Mouse (Mus musculus): ENCODE data around the gene Clrn1. TPM values are rescaled to one million over a fixed set of nuclear protein-coding genes. Genes with fewer than 3 reads are reported as not detected.

Gene Clrn1
- polyA plus RNA-seq (2016; fragmentation: Nextera tagmentation; extraction: Ambion mirVana) = 0.08 and 0.11 TPM in 2 replicates

DNA sequence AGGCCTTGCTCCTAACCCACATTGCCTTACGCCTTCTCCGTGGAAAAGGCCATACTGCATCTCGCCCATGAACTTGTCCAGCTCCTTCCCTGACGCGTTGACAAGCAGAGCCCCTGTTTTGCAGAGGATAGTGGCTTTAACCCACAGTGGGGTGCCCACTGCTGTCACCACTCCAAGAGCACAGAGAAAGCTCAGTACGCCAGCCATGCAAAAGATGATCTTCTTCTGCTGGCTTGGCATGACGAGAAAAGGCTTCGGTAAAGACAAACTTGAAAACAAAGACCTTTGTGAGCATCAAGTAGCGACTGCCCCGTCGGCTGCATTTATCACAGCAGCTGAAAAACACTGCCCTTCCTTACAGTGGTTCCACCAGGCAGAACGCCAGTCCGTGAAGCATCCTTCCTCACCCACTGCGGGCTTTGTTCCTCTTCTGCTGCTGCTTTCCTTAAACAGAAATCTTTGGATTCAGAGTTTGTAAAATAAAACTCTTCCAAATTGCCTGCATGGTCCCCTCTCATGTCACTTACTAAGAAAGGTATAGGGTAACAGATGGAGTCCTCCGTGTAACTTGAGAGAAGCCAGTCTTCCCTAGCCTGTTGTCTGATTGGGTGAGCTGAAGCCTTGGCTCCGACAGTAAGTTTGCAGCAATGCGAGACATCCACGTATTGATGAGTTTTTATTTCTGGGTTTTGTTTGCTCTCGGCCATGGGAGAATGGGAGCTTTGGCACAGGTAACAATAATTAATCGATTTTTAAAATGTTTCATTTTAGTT lies at the start of gene Clrn1:
Gene Clrn1 (minus strand): TSS at position 540 of the 773 bp plus-strand sequence.
- WGBS = 69% methylated on average over 20 of the region's 20 CpGs

DNA sequence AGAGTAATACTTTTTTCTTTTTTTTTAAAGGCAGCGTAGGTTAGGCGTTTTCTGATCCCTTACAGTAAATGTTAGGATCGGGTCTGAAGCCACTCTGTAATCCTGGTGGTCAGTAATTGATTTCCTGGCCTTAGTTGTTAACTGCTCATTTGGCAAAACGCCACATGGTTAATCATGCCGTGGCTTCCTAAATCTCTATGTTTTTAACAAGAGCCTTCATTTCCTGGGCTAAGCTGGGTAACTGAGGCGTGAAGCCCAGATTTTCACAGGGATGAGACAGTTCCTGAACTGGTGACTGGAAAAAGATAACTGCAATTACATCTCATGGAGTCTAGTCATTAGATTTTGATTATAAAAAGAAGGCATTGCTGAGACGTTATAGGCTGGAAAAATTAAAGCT lies 38.9 kb upstream of the Clrn1 start:
- Histone ChIP-seq H3K4me1 (no peaks in the 10 kb centered on the region), H3K27ac (no peak overlapping the region), H3K27me3 (ENCODE audit: insufficient read depth, poor library complexity, severe bottlenecking) (no peaks in the 10 kb centered on the region), H3K4me3 (no peak overlapping the region), H3K9me3 (no peaks in the 10 kb centered on the region), H3K36me3 (no peaks in the 10 kb centered on the region)
- 73% methylated on average over 7 of the region's 7 CpGs for WGBS
- no peak for DNase-seq (ENCODE audit: low spot score)

More for the DNA sequence above, at the start of gene Clrn1:
- Histone ChIP-seq H3K36me3 (no peaks in the 10 kb centered on the region), H3K27me3 (ENCODE audit: insufficient read depth, poor library complexity, severe bottlenecking) (no peaks in the 10 kb centered on the region), H3K9me3 (no peaks in the 10 kb centered on the region), H3K27ac (no peak within 1 kb of the TSS), H3K4me3 (no peak within 1 kb of the TSS), H3K4me1 (peaks cover 13% of the 10 kb centered on the region; the same call in 1 of the 2 replicates)
- DNase-seq (ENCODE audit: low spot score) = no peak

GRCm38 (mm10) chr3:58923140-58923539 lies 38.0 kb upstream of the Clrn1 start:
- H3K36me3 ChIP-seq = no peaks in the 10 kb centered on the region
- WGBS = 64% methylated on average over 9 of the region's 11 CpGs
- H3K4me3 ChIP-seq = no peak overlapping the region

DNA sequence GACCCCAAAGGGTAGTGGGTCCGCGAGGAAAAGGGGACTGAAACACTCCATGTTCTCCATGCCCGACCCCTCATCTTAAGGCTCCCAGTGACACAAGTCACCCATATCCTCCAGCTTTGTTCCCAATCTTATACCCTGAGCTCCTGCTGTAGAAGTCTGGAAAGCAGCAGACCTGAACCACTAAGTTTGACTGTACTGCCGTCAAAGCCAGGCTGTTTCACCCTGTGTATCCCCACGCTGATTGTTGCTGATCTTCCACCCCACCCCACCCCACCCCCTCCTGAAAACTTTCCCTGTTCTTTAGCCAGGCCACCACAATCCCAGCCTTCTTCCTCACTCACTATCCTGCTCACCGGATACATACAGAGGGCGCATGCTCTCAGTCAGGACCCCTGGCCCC lies 37.5 kb upstream of the Clrn1 start:
- DNase-seq (ENCODE audit: low spot score) = no peak
- no peak overlapping the region for H3K4me3 ChIP-seq
- 78% methylated on average over 7 of the region's 7 CpGs for WGBS

More at GRCm38 (mm10) chr3:58923140-58923539, 38.0 kb upstream of the Clrn1 start:
- no peaks in the 10 kb centered on the region for H3K27me3 ChIP-seq (ENCODE audit: insufficient read depth, poor library complexity, severe bottlenecking)
- no peaks in the 10 kb centered on the region for H3K9me3 ChIP-seq
- H3K4me1 ChIP-seq = no peaks in the 10 kb centered on the region
- no peak overlapping the region for H3K27ac ChIP-seq
- no peak for DNase-seq (ENCODE audit: low spot score)

GRCm38 (mm10) chr3:58921316-58921715 lies 36.2 kb upstream of the Clrn1 start:
- no peaks in the 10 kb centered on the region for H3K4me1 ChIP-seq
- H3K27ac ChIP-seq = no peak overlapping the region
- H3K9me3 ChIP-seq = no peaks in the 10 kb centered on the region
- H3K36me3 ChIP-seq = no peaks in the 10 kb centered on the region
- DNase-seq (ENCODE audit: low spot score) = no peak
- H3K27me3 ChIP-seq (ENCODE audit: insufficient read depth, poor library complexity, severe bottlenecking) = no peaks in the 10 kb centered on the region
- H3K4me3 ChIP-seq = no peak overlapping the region
- 70% methylated on average over 5 of the region's 5 CpGs for WGBS

More for the DNA sequence above, 37.5 kb upstream of the Clrn1 start:
- Histone ChIP-seq H3K9me3 (no peaks in the 10 kb centered on the region), H3K27me3 (ENCODE audit: insufficient read depth, poor library complexity, severe bottlenecking) (no peaks in the 10 kb centered on the region), H3K36me3 (no peaks in the 10 kb centered on the region), H3K27ac (no peak overlapping the region), H3K4me1 (no peaks in the 10 kb centered on the region)

DNA sequence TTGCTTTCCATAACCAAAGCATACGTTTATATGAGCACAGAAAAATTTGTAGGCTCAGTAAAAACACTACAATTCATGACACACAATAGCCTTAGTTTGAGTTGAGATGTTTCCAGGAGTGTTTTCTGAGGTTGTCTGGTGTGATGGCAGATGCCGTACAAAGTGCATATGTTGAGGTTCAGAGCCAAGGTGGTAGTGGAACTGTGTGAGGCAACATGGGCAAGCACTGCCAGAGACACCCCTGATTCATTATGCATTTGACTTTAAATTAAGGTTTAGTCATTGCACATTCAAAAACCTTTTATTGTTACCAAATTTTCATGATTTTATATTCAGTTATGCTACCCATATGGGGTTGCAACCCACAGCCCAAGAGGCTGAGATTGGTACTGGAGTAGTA lies 19.5 kb upstream of the Clrn1 start:
- 89% methylated on average over 2 of the region's 2 CpGs for WGBS
- Histone ChIP-seq H3K4me3 (no peak overlapping the region), H3K27ac (no peak overlapping the region), H3K9me3 (no peaks in the 10 kb centered on the region), H3K27me3 (ENCODE audit: insufficient read depth, poor library complexity, severe bottlenecking) (no peaks in the 10 kb centered on the region), H3K4me1 (no peaks in the 10 kb centered on the region), H3K36me3 (no peaks in the 10 kb centered on the region)
- DNase-seq (ENCODE audit: low spot score) = no peak

DNA sequence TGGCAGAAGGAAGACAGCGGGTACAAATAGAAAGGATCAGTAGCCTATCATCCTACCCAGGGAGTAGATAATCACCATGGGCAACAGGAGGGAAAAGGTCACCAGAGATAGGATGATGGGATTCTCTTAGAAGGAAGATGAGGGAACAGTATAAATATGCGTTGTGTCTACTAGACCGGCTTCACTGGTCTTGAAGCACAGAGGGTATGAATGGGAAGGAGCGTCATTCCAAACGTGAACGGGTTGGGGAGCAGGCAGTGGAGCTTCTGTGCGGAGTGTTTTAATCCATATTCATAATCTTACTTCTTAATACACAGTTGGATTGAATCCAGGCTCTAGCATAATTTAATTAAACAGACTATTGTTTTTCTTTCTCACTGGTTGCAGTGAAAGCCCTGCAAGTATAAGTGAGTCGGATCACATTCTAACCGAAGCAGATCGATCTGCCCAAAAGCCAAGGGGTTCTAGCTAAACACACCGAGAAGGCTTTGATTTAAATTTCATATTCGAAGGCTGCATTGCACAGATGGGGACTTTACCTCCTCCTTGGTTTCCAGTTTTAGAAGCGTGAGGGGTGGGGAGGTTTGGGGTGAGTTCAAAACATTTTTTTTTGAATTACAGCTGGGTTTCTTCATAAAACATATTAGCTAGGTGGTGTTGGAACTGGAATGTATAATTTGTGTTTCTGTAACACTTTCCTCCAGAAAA lies 17.1 kb upstream of the Clrn1 start:
- Histone ChIP-seq H3K4me3 (no peak overlapping the region), H3K36me3 (no peaks in the 10 kb centered on the region), H3K9me3 (no peaks in the 10 kb centered on the region), H3K27me3 (ENCODE audit: insufficient read depth, poor library complexity, severe bottlenecking) (no peaks in the 10 kb centered on the region), H3K27ac (no peak overlapping the region), H3K4me1 (no peaks in the 10 kb centered on the region)
- 82% methylated on average over 13 of the region's 13 CpGs for WGBS
- no peak for DNase-seq (ENCODE audit: low spot score)

DNA sequence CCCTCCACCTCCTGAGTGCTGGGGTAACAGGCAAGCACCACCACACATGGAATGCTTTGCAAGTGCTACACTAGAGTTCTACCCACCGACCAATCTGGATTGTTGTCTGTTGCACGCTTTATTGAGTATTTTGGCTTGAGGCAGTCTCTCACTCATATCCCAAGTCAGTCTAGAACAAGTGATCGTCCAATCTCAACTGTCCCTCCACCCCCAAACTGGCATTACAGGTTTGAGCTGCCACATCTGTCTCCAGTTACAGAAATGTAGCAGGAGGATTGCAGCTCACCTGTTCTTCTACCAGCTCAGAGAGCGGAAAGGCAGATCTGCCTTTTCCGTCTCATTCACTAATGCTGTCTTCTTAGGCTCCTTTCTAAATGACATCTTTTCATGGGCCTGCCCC lies 10.0 kb upstream of the Clrn1 start:
- H3K27me3 ChIP-seq (ENCODE audit: insufficient read depth, poor library complexity, severe bottlenecking) = no peaks in the 10 kb centered on the region
- H3K9me3 ChIP-seq = no peaks in the 10 kb centered on the region
- DNase-seq (ENCODE audit: low spot score) = no peak
- H3K4me3 ChIP-seq = no peak overlapping the region
- no peaks in the 10 kb centered on the region for H3K4me1 ChIP-seq
- WGBS = 87% methylated on average over 5 of the region's 5 CpGs
- no peak overlapping the region for H3K27ac ChIP-seq
- no peaks in the 10 kb centered on the region for H3K36me3 ChIP-seq

DNA sequence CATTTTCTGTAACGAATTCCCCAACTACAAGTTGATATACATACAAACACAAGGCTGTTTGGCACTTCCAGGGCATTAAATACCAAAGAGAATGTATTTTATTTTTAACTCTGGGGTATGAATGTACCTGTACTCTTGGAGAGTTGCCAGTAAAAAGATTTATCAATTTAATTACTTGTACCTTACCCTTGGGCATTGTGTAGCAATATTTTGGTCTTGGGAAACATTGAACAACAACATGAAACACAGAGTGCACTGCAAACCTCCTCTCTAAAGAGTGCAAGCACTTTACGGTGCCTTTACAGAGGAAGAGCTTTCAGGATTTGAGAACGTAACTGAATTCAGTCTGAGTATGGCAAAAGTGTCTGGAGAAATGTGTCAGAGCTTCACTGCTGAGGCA lies 9.4 kb upstream of the Clrn1 start:
- no peak overlapping the region for H3K4me3 ChIP-seq
- peaks cover 3% of the 10 kb centered on the region; the same call in 1 of the 2 replicates for H3K4me1 ChIP-seq
- no peaks in the 10 kb centered on the region for H3K27me3 ChIP-seq (ENCODE audit: insufficient read depth, poor library complexity, severe bottlenecking)
- H3K9me3 ChIP-seq = no peaks in the 10 kb centered on the region
- no peaks in the 10 kb centered on the region for H3K36me3 ChIP-seq
- H3K27ac ChIP-seq = no peak overlapping the region
- 77% methylated on average over 3 of the region's 3 CpGs for WGBS
- no peak for DNase-seq (ENCODE audit: low spot score)

DNA sequence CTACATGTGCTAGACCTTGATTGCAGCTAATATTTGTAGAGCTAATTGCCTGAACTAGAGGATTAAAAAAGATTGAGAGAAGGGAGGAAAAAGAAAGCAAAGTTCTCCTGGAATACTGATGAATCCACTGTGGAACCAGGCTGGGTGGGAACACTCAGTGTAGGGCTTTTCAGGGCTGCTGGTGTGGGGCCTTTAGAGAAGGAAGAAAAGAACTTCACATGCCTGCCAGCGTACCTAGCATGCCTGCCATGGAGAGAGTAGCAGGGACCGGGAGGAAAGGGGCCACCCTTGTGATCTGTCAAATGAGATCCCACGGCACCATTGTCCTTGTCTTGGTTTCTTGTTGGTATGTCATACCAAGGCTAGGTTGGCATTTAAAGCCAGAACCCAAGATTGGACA lies 4.5 kb upstream of the Clrn1 start:
- Histone ChIP-seq H3K27me3 (ENCODE audit: insufficient read depth, poor library complexity, severe bottlenecking) (no peaks in the 10 kb centered on the region), H3K9me3 (no peaks in the 10 kb centered on the region), H3K36me3 (no peaks in the 10 kb centered on the region), H3K4me3 (no peak overlapping the region), H3K27ac (no peak overlapping the region), H3K4me1 (peaks cover 7% of the 10 kb centered on the region; the same call in 1 of the 2 replicates)
- WGBS = 63% methylated on average over 3 of the region's 3 CpGs
- DNase-seq (ENCODE audit: low spot score) = no peak

- H3K27me3 ChIP-seq (ENCODE audit: insufficient read depth, poor library complexity, severe bottlenecking) = no peaks in the 10 kb centered on the region
- no peak overlapping the region for H3K4me3 ChIP-seq
- DNase-seq (ENCODE audit: low spot score) = no peak
- H3K27ac ChIP-seq = no peak overlapping the region
- WGBS = 81% methylated on average over 7 of the region's 7 CpGs
- no peaks in the 10 kb centered on the region for H3K9me3 ChIP-seq
- peaks cover 7% of the 10 kb centered on the region; the same call in 1 of the 2 replicates for H3K4me1 ChIP-seq
- no peaks in the 10 kb centered on the region for H3K36me3 ChIP-seq
Measured at GRCm38 (mm10) chr3:58888131-58888715, 3.1 kb upstream of the Clrn1 start.

DNA sequence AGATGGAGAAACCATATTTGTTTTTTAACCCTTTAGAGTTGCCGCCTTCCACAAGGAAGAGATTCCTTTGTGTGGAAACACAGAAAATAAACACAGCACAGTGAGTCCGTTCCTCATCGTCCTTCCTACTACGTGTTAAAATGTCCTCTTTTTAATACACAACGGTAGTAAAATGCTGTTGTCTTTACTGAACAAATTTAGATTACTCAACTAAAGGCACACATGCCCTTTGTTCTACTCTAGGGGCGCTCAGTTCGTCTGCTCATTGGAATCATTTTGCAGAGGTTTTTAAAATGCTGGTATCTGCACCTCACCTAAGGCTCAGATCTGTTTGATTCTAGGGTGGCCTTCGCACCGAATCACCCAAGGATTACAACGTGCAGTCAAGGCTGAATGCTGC lies 2.6 kb upstream of the Clrn1 start:
- 82% methylated on average over 10 of the region's 10 CpGs for WGBS
- H3K36me3 ChIP-seq = no peaks in the 10 kb centered on the region

DNA sequence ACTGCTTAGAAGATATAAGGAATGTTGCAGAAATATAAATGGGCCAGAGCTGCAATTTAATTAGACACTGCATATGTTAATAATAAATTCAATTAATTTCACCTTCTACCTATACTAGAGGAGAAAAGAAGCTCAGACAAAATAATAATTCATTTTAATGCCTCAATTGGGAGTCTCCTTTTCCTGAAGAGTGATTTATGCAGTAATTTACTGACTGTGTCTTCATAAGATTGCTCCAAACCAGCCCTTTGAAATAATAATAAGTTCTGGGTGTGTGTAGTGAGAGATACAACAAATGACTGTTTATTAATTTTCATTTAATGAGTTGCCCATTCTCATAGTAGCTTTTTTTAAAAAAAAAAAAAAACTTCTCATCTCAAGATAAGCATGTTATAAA lies 1.6 kb downstream of the Clrn1 start:
- Histone ChIP-seq H3K4me1 (peaks cover 10% of the 10 kb centered on the region; the same call in 1 of the 2 replicates), H3K36me3 (no peaks in the 10 kb centered on the region), H3K4me3 (no peak overlapping the region), H3K27ac (no peak overlapping the region), H3K9me3 (no peaks in the 10 kb centered on the region), H3K27me3 (ENCODE audit: insufficient read depth, poor library complexity, severe bottlenecking) (no peaks in the 10 kb centered on the region)
- no peak for DNase-seq (ENCODE audit: low spot score)

More for the DNA sequence above, 2.6 kb upstream of the Clrn1 start:
- Histone ChIP-seq H3K4me1 (peaks cover 12% of the 10 kb centered on the region; the same call in 1 of the 2 replicates), H3K9me3 (no peaks in the 10 kb centered on the region), H3K4me3 (no peak overlapping the region), H3K27ac (no peak overlapping the region), H3K27me3 (ENCODE audit: insufficient read depth, poor library complexity, severe bottlenecking) (no peaks in the 10 kb centered on the region)
- no peak for DNase-seq (ENCODE audit: low spot score)

Measured in heart, embryonic 10.5 days (tissue).